19 mouse cellular contexts compared by ENCODE assay signal in genomic region chr15:30913360-30913759, GRCm38 (mm10).
DNase-seq lines count a peak whose midpoint lies in the region; ATAC-seq and TF ChIP-seq lines count a peak whose summit lies in the region.
"Had no signal": no experiment of that assay in that cellular context is flagged by ENCODE, and none has a peak within 500 bp of the region (broad histone marks: within the 10 kb centered on the region; RNA-seq: fewer than 3 reads in every experiment).

No protein-coding gene starts in this region.

- H3K36me3 ChIP-seq in hindbrain, embryonic 11.5 days (ENCODE audit: control insufficient read depth, insufficient read depth, low read length): no peaks in the 10 kb centered on the region
- no peaks in the 10 kb centered on the region for H3K36me3 ChIP-seq in hindbrain, postnatal 0 days (ENCODE audit: insufficient read depth, low read length)
- H3K36me3 ChIP-seq: embryonic facial prominence, embryonic 13.5 days; forebrain, embryonic 12.5 days; heart, embryonic 10.5 days; hindbrain, embryonic 13.5 days; limb, embryonic 12.5 days; midbrain, embryonic 12.5 days; neural tube, embryonic 12.5 days had no signal

- H3K27me3 ChIP-seq in hindbrain, embryonic 11.5 days (ENCODE audit: control insufficient read depth, insufficient read depth, low read length): no peaks in the 10 kb centered on the region
- no peaks in the 10 kb centered on the region for H3K27me3 ChIP-seq in hindbrain, postnatal 0 days (ENCODE audit: insufficient read depth, low read length)
- H3K27me3 ChIP-seq: embryonic facial prominence, embryonic 13.5 days; forebrain, embryonic 12.5 days; hindbrain, embryonic 13.5 days; limb, embryonic 12.5 days; midbrain, embryonic 12.5 days; neural tube, embryonic 12.5 days had no signal

- no peaks in the 10 kb centered on the region for H3K4me1 ChIP-seq in hindbrain, embryonic 11.5 days (replicated peaks; ENCODE audit: control insufficient read depth, insufficient read depth, low read length)
- H3K4me1 ChIP-seq in hindbrain, postnatal 0 days (ENCODE audit: insufficient read depth, low read length): no peaks in the 10 kb centered on the region
- H3K4me1 ChIP-seq: embryonic facial prominence, embryonic 13.5 days; forebrain, embryonic 12.5 days; heart, embryonic 10.5 days; hindbrain, embryonic 13.5 days; limb, embryonic 12.5 days; midbrain, embryonic 12.5 days; neural tube, embryonic 12.5 days had no signal

- no peak for TF ChIP-seq CTCF in hindbrain, postnatal 0 days (IDR thresholded peaks at IDR 0.05; ENCODE audit: low read depth)

- no peak for ATAC-seq in hindbrain, embryonic 11.5 days (ENCODE audit: low FRiP score)
- ATAC-seq in hindbrain, postnatal 0 days: no peak
- ATAC-seq: liver, postnatal 0 days had no signal

- no peaks in the 10 kb centered on the region for H3K9me3 ChIP-seq in hindbrain, embryonic 11.5 days (ENCODE audit: control insufficient read depth, low read length)
- H3K9me3 ChIP-seq in hindbrain, postnatal 0 days (ENCODE audit: low read length): no peaks in the 10 kb centered on the region
- H3K9me3 ChIP-seq: embryonic facial prominence, embryonic 13.5 days; forebrain, embryonic 12.5 days; heart, embryonic 10.5 days; hindbrain, embryonic 13.5 days; limb, embryonic 12.5 days; midbrain, embryonic 12.5 days; neural tube, embryonic 12.5 days had no signal

- H3K9ac ChIP-seq in hindbrain, embryonic 11.5 days (ENCODE audit: low read depth, low read length): no peak overlapping the region
- no peak overlapping the region for H3K9ac ChIP-seq in hindbrain, postnatal 0 days (replicated peaks; ENCODE audit: low read length)
- H3K9ac ChIP-seq: embryonic facial prominence, embryonic 13.5 days; forebrain, embryonic 12.5 days; hindbrain, embryonic 13.5 days; limb, embryonic 12.5 days; liver, postnatal 0 days; midbrain, embryonic 12.5 days; neural tube, embryonic 12.5 days had no signal

- WGBS in hindbrain, embryonic 11.5 days: 81% methylated on average over 5 of the region's 5 CpGs
- 80% methylated on average over 5 of the region's 5 CpGs for WGBS in hindbrain, postnatal 0 days

- DNase-seq in hindbrain, embryonic 11.5 days (ENCODE audit: low spot score): peak; percentile 18
- no peak for DNase-seq in hindbrain, postnatal 0 days (ENCODE audit: low spot score)
- DNase-seq in thymus, postnatal 4 days: peak; percentile 17
- no peak for DNase-seq in thymus, postnatal 36 days
- DNase-seq in embryo, embryonic 9.5 days (ENCODE audit: extremely low spot score): peak; percentile 14
- DNase-seq in retina, postnatal 1 day: peak; percentile 15
- no peak for DNase-seq in natural killer cell, adult 2 months (ENCODE audit: low spot score in 2 of 2)
- DNase-seq in layer of hippocampus, adult 8-10 months (ENCODE audit: low spot score in 2 of 2): no peak
- DNase-seq: cerebellum, adult 2 months; gastrocnemius, adult 2 months; kidney, adult 18-20 months; liver, postnatal 0 days had no signal

- H3K4me2 ChIP-seq in hindbrain, embryonic 11.5 days (replicated peaks; ENCODE audit: low read depth, low read length): no peak overlapping the region
- no peak overlapping the region for H3K4me2 ChIP-seq in hindbrain, postnatal 0 days (ENCODE audit: low read depth, low read length)
- H3K4me2 ChIP-seq: embryonic facial prominence, embryonic 13.5 days; forebrain, embryonic 12.5 days; hindbrain, embryonic 13.5 days; limb, embryonic 12.5 days; midbrain, embryonic 12.5 days; neural tube, embryonic 12.5 days had no signal

- H3K4me3 ChIP-seq in hindbrain, embryonic 11.5 days (ENCODE audit: low read depth, low read length): no peak overlapping the region
- H3K4me3 ChIP-seq in hindbrain, postnatal 0 days (ENCODE audit: low read length): no peak overlapping the region
- H3K4me3 ChIP-seq: embryonic facial prominence, embryonic 13.5 days; forebrain, embryonic 12.5 days; gastrocnemius, adult 2 months; heart, embryonic 10.5 days; hindbrain, embryonic 13.5 days; limb, embryonic 12.5 days; midbrain, embryonic 12.5 days; neural tube, embryonic 12.5 days had no signal

- no peak overlapping the region for H3K27ac ChIP-seq in hindbrain, embryonic 11.5 days (ENCODE audit: low read depth, low read length)
- H3K27ac ChIP-seq in hindbrain, postnatal 0 days: no peak overlapping the region
- H3K27ac ChIP-seq: embryonic facial prominence, embryonic 13.5 days; forebrain, embryonic 12.5 days; gastrocnemius, adult 2 months; heart, embryonic 10.5 days; hindbrain, embryonic 13.5 days; limb, embryonic 12.5 days; midbrain, embryonic 12.5 days; neural tube, embryonic 12.5 days had no signal

Comparison
In these comparisons a context has a peak if more than half of its experiments do, and no peak if none do; other contexts are left out.
1. DNase-seq: peak in hindbrain, embryonic 11.5 days (single experiment), thymus, postnatal 4 days (single experiment), embryo, embryonic 9.5 days (single experiment) and retina, postnatal 1 day (single experiment); none in hindbrain, postnatal 0 days (single experiment), thymus, postnatal 36 days (0 of 2), natural killer cell, adult 2 months (0 of 2) and layer of hippocampus, adult 8-10 months (0 of 2).